In genomic region chr16:34270681-34271080, GRCm38 (mm10) we compare ENCODE assay signal across 20 mouse cellular contexts.
DNase-seq lines count a peak whose midpoint lies in the region; ATAC-seq and TF ChIP-seq lines count a peak whose summit lies in the region.
"Had no signal": no experiment of that assay in that cellular context is flagged by ENCODE, and none has a peak within 500 bp of the region (broad histone marks: within the 10 kb centered on the region; RNA-seq: fewer than 3 reads in every experiment).

No protein-coding gene starts in this region.

- no peak overlapping the region for H3K4me3 ChIP-seq in heart, embryonic 15.5 days
- no peak overlapping the region for H3K4me3 ChIP-seq in left cerebral cortex, adult 2 months
- no peak overlapping the region for H3K4me3 ChIP-seq in stomach, postnatal 0 days (ENCODE audit: low read depth, low read length)
- H3K4me3 ChIP-seq in kidney, embryonic 14.5 days (ENCODE audit: low read length) = no peak overlapping the region
- H3K4me3 ChIP-seq: embryonic facial prominence, embryonic 12.5 days; forebrain, embryonic 12.5 days; hindbrain, embryonic 10.5 days had no signal

- H3K9me3 ChIP-seq in heart, embryonic 15.5 days (replicated peaks) = no peaks in the 10 kb centered on the region
- H3K9me3 ChIP-seq in stomach, postnatal 0 days (ENCODE audit: control insufficient read depth, low read length) = no peaks in the 10 kb centered on the region
- H3K9me3 ChIP-seq in kidney, embryonic 14.5 days (ENCODE audit: control insufficient read depth, low read length) = no peaks in the 10 kb centered on the region
- H3K9me3 ChIP-seq: embryonic facial prominence, embryonic 12.5 days; forebrain, embryonic 12.5 days; hindbrain, embryonic 10.5 days had no signal

- ATAC-seq in heart, embryonic 15.5 days (replicated peaks; ENCODE audit: insufficient number of reproducible peaks, insufficient read depth, low FRiP score, low read depth) = no peak
- peak; percentile 87 for ATAC-seq in stomach, postnatal 0 days (ENCODE audit: low FRiP score, low TSS enrichment)
- no peak for ATAC-seq in kidney, embryonic 14.5 days (ENCODE audit: low FRiP score, low TSS enrichment)
- ATAC-seq: forebrain, embryonic 16.5 days had no signal

- no peak for TF ChIP-seq CTCF in left cerebral cortex, adult 2 months (IDR thresholded peaks at IDR 0.05)
- no peak for TF ChIP-seq CTCF in stomach, postnatal 0 days (IDR thresholded peaks at IDR 0.05; ENCODE audit: low read depth)

- no peaks in the 10 kb centered on the region for H3K36me3 ChIP-seq in heart, embryonic 15.5 days
- H3K36me3 ChIP-seq in stomach, postnatal 0 days (ENCODE audit: control insufficient read depth, insufficient read depth, low read length) = no peaks in the 10 kb centered on the region
- H3K36me3 ChIP-seq in kidney, embryonic 14.5 days (ENCODE audit: control insufficient read depth, insufficient read depth, low read length) = no peaks in the 10 kb centered on the region
- H3K36me3 ChIP-seq: embryonic facial prominence, embryonic 12.5 days; forebrain, embryonic 12.5 days; hindbrain, embryonic 10.5 days had no signal

- H3K27me3 ChIP-seq in heart, embryonic 15.5 days = no peaks in the 10 kb centered on the region
- H3K27me3 ChIP-seq in stomach, postnatal 0 days (ENCODE audit: control insufficient read depth, insufficient read depth, low read length) = no peaks in the 10 kb centered on the region
- H3K27me3 ChIP-seq in kidney, embryonic 14.5 days (ENCODE audit: control insufficient read depth, insufficient read depth, low read length) = no peaks in the 10 kb centered on the region
- H3K27me3 ChIP-seq: embryonic facial prominence, embryonic 12.5 days; forebrain, embryonic 12.5 days had no signal

- H3K27ac ChIP-seq in heart, embryonic 15.5 days = peak overlapping the region; percentile 83
- H3K27ac ChIP-seq in left cerebral cortex, adult 2 months = peak overlapping the region; percentile 85
- no peak overlapping the region for H3K27ac ChIP-seq in stomach, postnatal 0 days (replicated peaks)
- H3K27ac ChIP-seq in kidney, embryonic 14.5 days (ENCODE audit: low read depth, low read length) = no peak overlapping the region
- H3K27ac ChIP-seq: embryonic facial prominence, embryonic 12.5 days; forebrain, embryonic 12.5 days; hindbrain, embryonic 10.5 days; hindbrain, embryonic 14.5 days had no signal

- H3K9ac ChIP-seq in heart, embryonic 15.5 days = no peak overlapping the region
- no peak overlapping the region for H3K9ac ChIP-seq in stomach, postnatal 0 days (ENCODE audit: low read length)
- no peak overlapping the region for H3K9ac ChIP-seq in kidney, embryonic 14.5 days (ENCODE audit: low read depth, low read length)
- H3K9ac ChIP-seq: embryonic facial prominence, embryonic 12.5 days; forebrain, embryonic 12.5 days; hindbrain, embryonic 14.5 days had no signal

- H3K4me1 ChIP-seq in heart, embryonic 15.5 days (replicated peaks) = peaks cover 22% of the 10 kb centered on the region
- H3K4me1 ChIP-seq in stomach, postnatal 0 days (replicated peaks; ENCODE audit: control insufficient read depth, insufficient read depth) = 0 out of 2 replicates have a peak, but pooled peaks cover 3% of the 10 kb centered on the region
- H3K4me1 ChIP-seq in kidney, embryonic 14.5 days (ENCODE audit: control insufficient read depth, insufficient read depth, low read length) = no peaks in the 10 kb centered on the region
- H3K4me1 ChIP-seq: embryonic facial prominence, embryonic 12.5 days; forebrain, embryonic 12.5 days; hindbrain, embryonic 10.5 days had no signal

- no peak for TF ChIP-seq EP300 in stomach, postnatal 0 days (optimal IDR thresholded peaks at IDR 0.05)

- no peak overlapping the region for H3K4me2 ChIP-seq in heart, embryonic 15.5 days
- H3K4me2 ChIP-seq in stomach, postnatal 0 days (replicated peaks; ENCODE audit: low read depth) = no peak overlapping the region
- no peak overlapping the region for H3K4me2 ChIP-seq in kidney, embryonic 14.5 days (replicated peaks; ENCODE audit: low read depth, low read length)
- H3K4me2 ChIP-seq: embryonic facial prominence, embryonic 12.5 days; forebrain, embryonic 12.5 days; heart, embryonic 11.5 days; hindbrain, embryonic 14.5 days had no signal

- 71% methylated on average over 2 of the region's 2 CpGs for WGBS in heart, embryonic 15.5 days
- 39% methylated on average over 2 of the region's 2 CpGs for WGBS in large intestine, adult 2 months
- WGBS in stomach, postnatal 0 days = 52% methylated on average over 2 of the region's 2 CpGs
- WGBS in kidney, embryonic 14.5 days = 83% methylated on average over 2 of the region's 2 CpGs

- intact Hi-C loops in left cerebral cortex, adult 2 months (cut with DNase I) = loop anchor here (2.0 kb wide), 1 partner anchor 34 kb away; no protein-coding TSS in a partner anchor
- intact Hi-C loops in left cerebral cortex, postnatal 36 days (cut with DNase I) = no loop called here

- no peak for DNase-seq in heart, adult 11 months
- DNase-seq in left cerebral cortex, adult 2 months (ENCODE audit: extremely low spot score in 1 of 2, low spot score in 2 of 2) = no peak
- no peak for DNase-seq in left cerebral cortex, postnatal 36 days (ENCODE audit: low spot score in 2 of 2)
- DNase-seq in large intestine, adult 2 months (ENCODE audit: low read depth, low spot score) = peak; percentile 7
- peak; percentile 54 for DNase-seq in stomach, postnatal 0 days (ENCODE audit: low spot score)
- DNase-seq in gastrocnemius, postnatal 10 days = no peak
- DNase-seq: adrenal gland, adult 2 months; adrenal gland, postnatal 25 days; cerebellum, adult 18-20 months; cerebellum, postnatal 10 days; gastrocnemius, postnatal 25 days; kidney, adult 18-20 months had no signal

Comparison
In these comparisons a context has a peak if more than half of its experiments do, and no peak if none do; other contexts are left out.
1. H3K27ac ChIP-seq: peak in heart, embryonic 15.5 days (single experiment) and left cerebral cortex, adult 2 months (single experiment); none in stomach, postnatal 0 days (single experiment) and kidney, embryonic 14.5 days (single experiment).
2. DNase-seq: peak in large intestine, adult 2 months (single experiment) and stomach, postnatal 0 days (single experiment); none in heart, adult 11 months (single experiment), left cerebral cortex, adult 2 months (0 of 2), left cerebral cortex, postnatal 36 days (0 of 2) and gastrocnemius, postnatal 10 days (single experiment).